Mouse (Mus musculus) heart, adult 8-10 months (tissue): ENCODE data around the gene Rin3. TPM values are rescaled to one million over a fixed set of nuclear protein-coding genes. Genes with fewer than 3 reads are reported as not detected.
A peak's percentile ranks its signal among the peaks of the same experiment; 100 is the strongest.

Experiments used
- DNase-seq: peaks from one replicate; pipeline ENCODE4 v3.0.0; 2022; ENCODE audit warnings: low spot score
- total RNA-seq, 4 experiments: library from RNA; stranded (reverse); gene quantifications; 2 replicates each; pipeline ENCODE4 v1.2.4; 2022

Rin3 gene
- total RNA-seq, 4 experiments from 2014 or later: 12.2 to 18.8 (median 17.0) TPM

- DNase-seq: no peak
These were observed 139.9 kb downstream of the Rin3 start for GRCm38 (mm10) chr12:102422623-102423320.

GRCm38 (mm10) chr12:102423625-102424024 lies 140.8 kb downstream of the Rin3 start:
- DNase-seq: no peak

- DNase-seq: no peak
These were observed 141.6 kb downstream of the Rin3 start for GRCm38 (mm10) chr12:102424456-102424855.

- DNase-seq: no peak
These were observed 142.3 kb downstream of the Rin3 start for GRCm38 (mm10) chr12:102425048-102425578.

- DNase-seq: no peak
These were observed 143.4 kb downstream of the Rin3 start for GRCm38 (mm10) chr12:102426285-102426684.

GRCm38 (mm10) chr12:102429656-102430055 lies 146.8 kb downstream of the Rin3 start:
- DNase-seq: no peak

GRCm38 (mm10) chr12:102430228-102430627 lies 147.4 kb downstream of the Rin3 start:
- DNase-seq: no peak

- DNase-seq: no peak
These were observed 149.4 kb downstream of the Rin3 start for GRCm38 (mm10) chr12:102432238-102432637.

- no peak for DNase-seq
These were observed 151.3 kb downstream of the Rin3 start for GRCm38 (mm10) chr12:102434107-102434506.

- no peak for DNase-seq
These were observed 154.2 kb downstream of the Rin3 start for GRCm38 (mm10) chr12:102436939-102437526.

- DNase-seq: no peak
These were observed 155.1 kb downstream of the Rin3 start for GRCm38 (mm10) chr12:102437952-102438351.

- no peak for DNase-seq
These were observed 156.3 kb downstream of the Rin3 start for GRCm38 (mm10) chr12:102438983-102439631.

- DNase-seq: peak; percentile 98
These were observed 156.8 kb downstream of the Rin3 start, which contains the start of gene Lgmn for GRCm38 (mm10) chr12:102439632-102440023. Gene Lgmn, minus strand, starts transcription at chr12:102439813.

Other genes with a start within 250 kb of the Rin3 start
- gene Slc24a4, start 154.3 kb upstream of the Rin3 start, total RNA-seq: under 1 TPM; 0.49 to 1.00 (median 0.65) TPM
- 10 to 100 TPM; 53.7 to 64.8 (median 60.5) TPM for gene Lgmn, start 156.8 kb downstream of the Rin3 start, total RNA-seq
- 10 to 100 TPM; 25.9 to 27.9 (median 27.3) TPM for gene Golga5, start 186.1 kb downstream of the Rin3 start, total RNA-seq